In the genomic region with DNA sequence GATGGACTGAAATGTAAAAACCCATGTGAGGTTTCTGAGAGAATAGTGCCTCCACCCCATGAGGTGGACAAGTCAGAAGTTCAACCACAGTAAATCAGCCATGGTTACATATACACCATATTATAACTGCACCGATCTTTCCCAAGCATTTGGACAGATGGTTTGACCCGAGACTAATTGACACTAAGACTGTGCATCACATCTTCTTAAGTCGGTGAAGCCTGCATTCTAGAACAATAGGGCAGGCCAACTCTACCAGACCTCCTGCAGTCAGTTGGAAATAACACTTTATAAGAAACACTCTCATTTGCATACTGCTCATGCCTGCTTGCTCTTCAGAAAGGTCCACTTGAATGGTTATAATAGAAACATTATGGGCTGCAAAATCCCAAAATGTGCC, we compare ENCODE assay signal across 23 mouse cellular contexts.
DNase-seq lines count a peak whose midpoint lies in the region; ATAC-seq and TF ChIP-seq lines count a peak whose summit lies in the region.
"Had no signal": no experiment of that assay in that cellular context is flagged by ENCODE, and none has a peak within 500 bp of the region (broad histone marks: within the 10 kb centered on the region; RNA-seq: fewer than 3 reads in every experiment).

No protein-coding gene starts in this region.

- H3K36me3 ChIP-seq in hindbrain, embryonic 11.5 days (ENCODE audit: control insufficient read depth, insufficient read depth, low read length): no peaks in the 10 kb centered on the region
- H3K36me3 ChIP-seq in hindbrain, embryonic 12.5 days: no peaks in the 10 kb centered on the region
- no peaks in the 10 kb centered on the region for H3K36me3 ChIP-seq in midbrain, postnatal 0 days (ENCODE audit: insufficient read depth, low read length)
- no peaks in the 10 kb centered on the region for H3K36me3 ChIP-seq in midbrain, embryonic 10.5 days
- H3K36me3 ChIP-seq: embryonic facial prominence, embryonic 13.5 days; G1E; heart, embryonic 15.5 days; hindbrain, embryonic 15.5 days had no signal

- no peak overlapping the region for H3K27ac ChIP-seq in hindbrain, embryonic 11.5 days (ENCODE audit: low read depth, low read length)
- H3K27ac ChIP-seq in hindbrain, embryonic 12.5 days: no peak overlapping the region
- no peak overlapping the region for H3K27ac ChIP-seq in midbrain, postnatal 0 days (ENCODE audit: low read depth, low read length)
- no peak overlapping the region for H3K27ac ChIP-seq in midbrain, embryonic 10.5 days (replicated peaks)
- H3K27ac ChIP-seq: embryonic facial prominence, embryonic 13.5 days; heart, adult 2 months; heart, embryonic 15.5 days; hindbrain, embryonic 15.5 days had no signal

- H3K4me3 ChIP-seq in hindbrain, embryonic 11.5 days (ENCODE audit: low read depth, low read length): no peak overlapping the region
- H3K4me3 ChIP-seq in hindbrain, embryonic 12.5 days: no peak overlapping the region
- H3K4me3 ChIP-seq in midbrain, postnatal 0 days (ENCODE audit: low read depth, low read length): no peak overlapping the region
- H3K4me3 ChIP-seq in midbrain, embryonic 10.5 days: no peak overlapping the region
- H3K4me3 ChIP-seq: embryonic facial prominence, embryonic 13.5 days; heart, adult 2 months; heart, embryonic 15.5 days; hindbrain, embryonic 15.5 days had no signal

- peak; percentile 22 for DNase-seq in embryo, embryonic 10 days (ENCODE audit: low spot score)
- DNase-seq in embryo, embryonic 9.5 days (ENCODE audit: extremely low spot score): no peak
- DNase-seq in hindbrain, embryonic 11.5 days (ENCODE audit: low spot score): peak; percentile 7
- DNase-seq in midbrain, postnatal 0 days (ENCODE audit: low spot score): peak; percentile 10
- DNase-seq in midbrain, embryonic 10.5 days (ENCODE audit: low spot score): no peak
- DNase-seq in retina, embryonic 14.5 days (ENCODE audit: low spot score): peak; percentile 48
- no peak for DNase-seq in left cerebral cortex, adult 9 months (ENCODE audit: low spot score in 2 of 2)
- DNase-seq: adrenal gland, postnatal 10 days; B cell, adult 2 months; cerebellum, adult 18-20 months; cerebellum, adult 9-11 months; cerebellum, postnatal 36 days; gastrocnemius, postnatal 10 days; heart, adult 2 months; kidney, adult 11 months had no signal

- H3K9me3 ChIP-seq in hindbrain, embryonic 11.5 days (ENCODE audit: control insufficient read depth, low read length): no peaks in the 10 kb centered on the region
- no peaks in the 10 kb centered on the region for H3K9me3 ChIP-seq in hindbrain, embryonic 12.5 days (replicated peaks)
- no peaks in the 10 kb centered on the region for H3K9me3 ChIP-seq in midbrain, postnatal 0 days (ENCODE audit: low read length)
- H3K9me3 ChIP-seq in midbrain, embryonic 10.5 days (replicated peaks): no peaks in the 10 kb centered on the region
- H3K9me3 ChIP-seq: embryonic facial prominence, embryonic 13.5 days; G1E; heart, embryonic 15.5 days; hindbrain, embryonic 15.5 days had no signal

- no peak overlapping the region for H3K4me2 ChIP-seq in hindbrain, embryonic 11.5 days (replicated peaks; ENCODE audit: low read depth, low read length)
- no peak overlapping the region for H3K4me2 ChIP-seq in hindbrain, embryonic 12.5 days (replicated peaks)
- H3K4me2 ChIP-seq in midbrain, postnatal 0 days (ENCODE audit: low read depth, low read length, poor library complexity, severe bottlenecking): no peak overlapping the region
- H3K4me2 ChIP-seq: embryonic facial prominence, embryonic 13.5 days; heart, embryonic 11.5 days; heart, embryonic 15.5 days; hindbrain, embryonic 15.5 days had no signal

- no peaks in the 10 kb centered on the region for H3K27me3 ChIP-seq in hindbrain, embryonic 11.5 days (ENCODE audit: control insufficient read depth, insufficient read depth, low read length)
- no peaks in the 10 kb centered on the region for H3K27me3 ChIP-seq in hindbrain, embryonic 12.5 days
- no peaks in the 10 kb centered on the region for H3K27me3 ChIP-seq in midbrain, postnatal 0 days (ENCODE audit: insufficient read depth, low read length)
- no peaks in the 10 kb centered on the region for H3K27me3 ChIP-seq in midbrain, embryonic 10.5 days (ENCODE audit: low read depth, poor library complexity, severe bottlenecking)
- H3K27me3 ChIP-seq: embryonic facial prominence, embryonic 13.5 days; heart, embryonic 15.5 days; hindbrain, embryonic 15.5 days had no signal

- ATAC-seq in hindbrain, embryonic 11.5 days (ENCODE audit: low FRiP score): peak; percentile 63
- ATAC-seq in hindbrain, embryonic 12.5 days (ENCODE audit: low FRiP score): no peak
- ATAC-seq in midbrain, postnatal 0 days (ENCODE audit: low FRiP score): no peak
- ATAC-seq: CD4-positive, CD25-positive, alpha-beta regulatory T cell, adult 4 months; forebrain, embryonic 14.5 days had no signal

- TF ChIP-seq CTCF in midbrain, postnatal 0 days (IDR thresholded peaks at IDR 0.05): no peak

- no peak overlapping the region for H3K9ac ChIP-seq in hindbrain, embryonic 11.5 days (ENCODE audit: low read depth, low read length)
- H3K9ac ChIP-seq in hindbrain, embryonic 12.5 days: no peak overlapping the region
- H3K9ac ChIP-seq in midbrain, postnatal 0 days (replicated peaks; ENCODE audit: low read length, poor library complexity, severe bottlenecking): no peak overlapping the region
- H3K9ac ChIP-seq: embryonic facial prominence, embryonic 13.5 days; heart, embryonic 15.5 days; hindbrain, embryonic 15.5 days had no signal

- 26% methylated on average over 3 of the region's 3 CpGs for WGBS in hindbrain, embryonic 11.5 days
- 38% methylated on average over 3 of the region's 3 CpGs for WGBS in hindbrain, embryonic 12.5 days
- WGBS in midbrain, postnatal 0 days: 13% methylated on average over 3 of the region's 3 CpGs
- WGBS in midbrain, embryonic 10.5 days: 35% methylated on average over 3 of the region's 3 CpGs

- no peaks in the 10 kb centered on the region for H3K4me1 ChIP-seq in hindbrain, embryonic 11.5 days (replicated peaks; ENCODE audit: control insufficient read depth, insufficient read depth, low read length)
- no peaks in the 10 kb centered on the region for H3K4me1 ChIP-seq in hindbrain, embryonic 12.5 days
- H3K4me1 ChIP-seq in midbrain, postnatal 0 days (ENCODE audit: insufficient read depth, low read length): no peaks in the 10 kb centered on the region
- H3K4me1 ChIP-seq in midbrain, embryonic 10.5 days: peaks cover 10% of the 10 kb centered on the region
- H3K4me1 ChIP-seq: embryonic facial prominence, embryonic 13.5 days; heart, embryonic 15.5 days; hindbrain, embryonic 15.5 days had no signal

Comparison
In these comparisons a context has a peak if more than half of its experiments do, and no peak if none do; other contexts are left out.
1. DNase-seq: peak in embryo, embryonic 10 days (single experiment), hindbrain, embryonic 11.5 days (single experiment), midbrain, postnatal 0 days (single experiment) and retina, embryonic 14.5 days (single experiment); none in embryo, embryonic 9.5 days (single experiment), midbrain, embryonic 10.5 days (single experiment) and left cerebral cortex, adult 9 months (0 of 2).